Mouse (Mus musculus): ENCODE results near the gene Plcl2.

GRCm38 (mm10) chr17:50488895-50489294 is 20.3 kb upstream of the Plcl2 start:
- TF ChIP-seq CTCF (conservative IDR thresholded peaks at IDR 0.05; ENCODE audit: insufficient read depth, insufficient read length, low read depth, low read length) (no peak), POLR2A (IDR thresholded peaks at IDR 0.05; ENCODE audit: low read depth, low read length) (no peak)

All from kidney, adult 2 months (tissue).